Mouse (Mus musculus): ENCODE results near the gene Idi2. TPM values are rescaled to one million over a fixed set of nuclear protein-coding genes. Genes with fewer than 3 reads are reported as not detected.
"Not testable (repeated sequence)": the region's sequence is repeated elsewhere in the genome, so short reads cannot be mapped to it uniquely, and the experiment has no call there.

Idi2 gene
- polyA plus RNA-seq, 1 experiment from 2014 or later = not detected

DNA sequence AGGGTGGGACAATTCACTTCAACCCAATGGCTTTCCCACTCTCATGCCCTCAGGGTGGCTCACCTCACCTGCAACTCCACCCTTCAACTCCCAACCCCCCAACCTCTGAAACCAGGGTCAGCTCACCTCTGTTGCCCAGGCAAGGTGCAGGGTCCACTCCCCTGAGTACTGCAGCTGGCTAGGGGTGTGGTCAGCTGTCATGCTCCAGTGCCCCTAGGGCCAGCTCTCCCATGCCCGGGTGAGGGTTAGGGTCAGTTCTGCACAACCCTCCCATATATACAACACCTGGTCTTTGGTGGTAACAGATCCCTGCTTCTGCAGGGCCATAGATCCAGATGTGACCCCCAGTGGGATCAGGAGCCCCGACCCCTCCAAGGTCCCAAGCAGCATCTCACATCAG lies 2.5 kb downstream of the Idi2 start:
- not testable (repeated sequence) for H3K27ac ChIP-seq (ENCODE audit: low read length); H3K9ac ChIP-seq (replicated peaks; ENCODE audit: low read depth, low read length); H3K36me3 ChIP-seq (ENCODE audit: control insufficient read depth, insufficient read depth, low read length); H3K27me3 ChIP-seq (ENCODE audit: control insufficient read depth, insufficient read depth, low read length); ATAC-seq (ENCODE audit: insufficient number of reproducible peaks, insufficient read depth, low FRiP score, low read depth); H3K4me1 ChIP-seq (ENCODE audit: control insufficient read depth, insufficient read depth, low read length); H3K9me3 ChIP-seq (ENCODE audit: control insufficient read depth, low read depth, low read length); H3K4me3 ChIP-seq (ENCODE audit: low read depth, low read length); H3K4me2 ChIP-seq (replicated peaks; ENCODE audit: low read depth, low read length)
- WGBS = 74% methylated on average over 1 of the region's 2 CpGs

DNA sequence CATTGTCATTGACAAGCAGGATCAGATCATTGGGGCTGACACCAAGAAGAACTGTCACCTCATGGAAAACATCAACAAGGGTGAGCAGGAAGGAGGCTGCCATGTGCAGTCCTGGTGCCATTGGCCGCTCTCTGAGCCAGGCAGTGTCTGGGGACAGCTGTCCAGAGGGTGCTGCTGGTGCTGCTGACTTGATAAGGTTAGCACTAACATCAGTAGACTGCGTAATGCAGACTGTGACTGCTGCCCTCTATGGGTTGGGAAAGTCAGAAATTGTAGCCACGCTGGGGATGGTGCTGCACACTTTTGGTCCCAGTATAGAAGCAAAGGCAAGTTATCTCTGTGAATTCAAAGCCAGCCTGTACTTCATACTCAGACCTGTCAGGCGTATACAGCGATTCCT lies 4.2 kb downstream of the Idi2 start:
- 0 out of 2 replicates have a peak, but pooled peaks have one; percentile 28 for ATAC-seq (ENCODE audit: insufficient number of reproducible peaks, insufficient read depth, low FRiP score, low read depth)

DNA sequence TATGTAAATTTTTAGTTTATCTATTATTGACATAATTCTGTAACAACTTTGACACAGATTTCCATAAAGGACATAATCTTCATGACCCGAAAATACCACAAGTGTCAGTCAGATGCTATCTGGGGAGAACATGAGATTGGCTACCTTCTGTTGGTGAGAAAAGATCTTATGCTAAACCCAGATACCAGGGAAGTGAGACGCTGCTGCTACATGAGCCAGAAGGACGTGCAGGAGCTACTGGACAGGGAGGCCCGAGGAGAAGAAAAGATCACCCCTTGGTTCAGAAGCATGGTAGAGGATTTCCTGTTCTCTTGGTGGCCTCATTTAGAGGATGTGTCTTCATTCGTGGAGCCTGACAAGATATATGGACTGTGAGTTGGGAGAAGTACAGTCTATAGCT lies 6.4 kb downstream of the Idi2 start:
- ATAC-seq (ENCODE audit: insufficient number of reproducible peaks, insufficient read depth, low FRiP score, low read depth); H3K4me2 ChIP-seq (replicated peaks; ENCODE audit: low read depth, low read length); H3K9ac ChIP-seq (replicated peaks; ENCODE audit: low read depth, low read length); H3K27me3 ChIP-seq (ENCODE audit: control insufficient read depth, insufficient read depth, low read length); H3K27ac ChIP-seq (ENCODE audit: low read length); H3K9me3 ChIP-seq (ENCODE audit: control insufficient read depth, low read depth, low read length); H3K4me1 ChIP-seq (ENCODE audit: control insufficient read depth, insufficient read depth, low read length); H3K4me3 ChIP-seq (ENCODE audit: low read depth, low read length); H3K36me3 ChIP-seq (ENCODE audit: control insufficient read depth, insufficient read depth, low read length): not testable (repeated sequence)
- WGBS = 50% methylated on average over 1 of the region's 5 CpGs

More for the DNA sequence above, 4.2 kb downstream of the Idi2 start:
- not testable (repeated sequence) for H3K27me3 ChIP-seq (ENCODE audit: control insufficient read depth, insufficient read depth, low read length); H3K9me3 ChIP-seq (ENCODE audit: control insufficient read depth, low read depth, low read length); H3K27ac ChIP-seq (ENCODE audit: low read length); H3K9ac ChIP-seq (replicated peaks; ENCODE audit: low read depth, low read length); H3K4me2 ChIP-seq (replicated peaks; ENCODE audit: low read depth, low read length); H3K4me3 ChIP-seq (ENCODE audit: low read depth, low read length); H3K4me1 ChIP-seq (ENCODE audit: control insufficient read depth, insufficient read depth, low read length); H3K36me3 ChIP-seq (ENCODE audit: control insufficient read depth, insufficient read depth, low read length)
- WGBS = no CpG with 5 or more reads among the region's 5 CpGs

DNA sequence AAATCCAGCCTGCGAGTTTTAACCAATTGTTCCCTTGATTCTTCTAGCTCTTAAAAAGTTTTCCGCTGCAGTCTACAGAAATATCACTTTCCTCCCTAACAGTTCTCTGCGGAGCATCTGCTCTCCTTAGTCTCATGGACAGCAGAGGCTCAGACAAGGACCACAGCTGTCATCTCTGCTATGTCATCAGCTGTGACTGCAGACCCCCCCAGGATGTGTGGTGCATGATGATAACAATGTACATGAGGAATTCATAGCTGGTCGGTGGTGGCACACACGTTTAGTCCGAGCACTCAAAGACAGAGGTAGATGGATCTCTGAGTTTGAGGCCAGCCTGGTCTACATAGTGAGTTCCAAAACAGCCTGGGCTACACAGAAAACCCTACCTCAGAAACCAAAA lies 6.9 kb downstream of the Idi2 start:
- H3K9me3 ChIP-seq (ENCODE audit: control insufficient read depth, low read depth, low read length); H3K27ac ChIP-seq (ENCODE audit: low read length); H3K4me2 ChIP-seq (replicated peaks; ENCODE audit: low read depth, low read length); H3K36me3 ChIP-seq (ENCODE audit: control insufficient read depth, insufficient read depth, low read length); ATAC-seq (ENCODE audit: insufficient number of reproducible peaks, insufficient read depth, low FRiP score, low read depth); H3K4me3 ChIP-seq (ENCODE audit: low read depth, low read length); H3K4me1 ChIP-seq (ENCODE audit: control insufficient read depth, insufficient read depth, low read length); H3K27me3 ChIP-seq (ENCODE audit: control insufficient read depth, insufficient read depth, low read length); H3K9ac ChIP-seq (replicated peaks; ENCODE audit: low read depth, low read length): not testable (repeated sequence)
- 92% methylated on average over 5 of the region's 6 CpGs for WGBS

DNA sequence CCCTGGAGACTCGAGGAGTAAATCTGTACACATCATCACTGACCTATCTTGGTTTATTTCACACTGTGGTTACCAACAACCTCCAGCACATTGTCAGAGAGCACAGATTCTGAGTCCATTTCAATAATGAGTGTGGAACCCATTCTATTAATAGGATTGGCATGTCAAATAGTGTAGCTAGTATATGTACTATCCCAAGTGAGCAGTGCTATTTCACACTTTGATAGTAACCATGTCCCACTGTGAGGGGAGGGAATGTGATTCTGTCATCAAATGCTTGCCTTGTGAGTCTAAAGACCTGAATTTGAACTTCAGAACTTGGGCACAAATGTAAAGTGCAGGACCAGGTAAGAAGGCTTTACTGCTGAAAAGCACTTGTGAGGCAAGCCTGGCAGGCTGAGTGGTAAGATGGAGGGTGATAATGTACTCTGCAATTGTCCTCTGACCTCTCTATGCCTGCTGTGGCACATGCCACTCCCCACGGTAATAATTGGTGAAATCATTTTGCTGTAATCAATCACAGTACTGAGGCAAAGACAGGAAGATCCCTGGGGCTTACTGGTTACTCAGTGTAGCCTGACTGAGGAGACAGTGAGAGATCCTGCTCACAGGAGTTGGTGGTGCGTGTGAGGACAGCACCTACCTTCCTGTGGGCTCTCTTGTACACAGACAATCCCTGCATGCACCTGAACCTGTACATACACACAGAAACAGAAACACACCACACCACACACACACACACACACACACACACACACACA lies 8.6 kb downstream of the Idi2 start:
- not testable (repeated sequence) for ATAC-seq (ENCODE audit: insufficient number of reproducible peaks, insufficient read depth, low FRiP score, low read depth); H3K4me3 ChIP-seq (ENCODE audit: low read depth, low read length); H3K27me3 ChIP-seq (ENCODE audit: control insufficient read depth, insufficient read depth, low read length); H3K27ac ChIP-seq (ENCODE audit: low read length); H3K9ac ChIP-seq (replicated peaks; ENCODE audit: low read depth, low read length); H3K9me3 ChIP-seq (ENCODE audit: control insufficient read depth, low read depth, low read length); H3K4me1 ChIP-seq (ENCODE audit: control insufficient read depth, insufficient read depth, low read length); H3K36me3 ChIP-seq (ENCODE audit: control insufficient read depth, insufficient read depth, low read length); H3K4me2 ChIP-seq (replicated peaks; ENCODE audit: low read depth, low read length)
- 55% methylated on average over 3 of the region's 3 CpGs for WGBS

DNA sequence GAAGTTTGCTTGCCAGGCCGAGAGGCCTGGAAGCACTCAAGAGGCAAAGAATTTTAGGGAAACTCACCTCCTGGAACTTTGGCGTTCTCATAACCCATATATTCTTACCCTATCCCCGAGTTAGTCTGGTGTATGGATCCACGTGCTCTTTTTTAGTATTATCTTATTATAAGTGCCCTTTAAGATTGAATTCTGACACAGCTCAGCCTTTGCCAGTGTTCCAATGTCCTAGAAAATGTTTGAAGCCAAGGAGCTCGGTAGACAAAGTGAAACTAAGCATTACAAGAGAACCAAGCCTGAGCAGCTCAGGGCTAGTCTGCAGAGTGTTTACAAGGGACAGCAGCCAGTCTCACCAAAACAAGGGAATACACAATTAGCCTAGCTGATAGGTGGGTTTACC lies 9.6 kb downstream of the Idi2 start:
- not testable (repeated sequence) for H3K36me3 ChIP-seq (ENCODE audit: control insufficient read depth, insufficient read depth, low read length); H3K4me1 ChIP-seq (ENCODE audit: control insufficient read depth, insufficient read depth, low read length); ATAC-seq (ENCODE audit: insufficient number of reproducible peaks, insufficient read depth, low FRiP score, low read depth); H3K4me2 ChIP-seq (replicated peaks; ENCODE audit: low read depth, low read length); H3K4me3 ChIP-seq (ENCODE audit: low read depth, low read length); H3K9me3 ChIP-seq (ENCODE audit: control insufficient read depth, low read depth, low read length); H3K27ac ChIP-seq (ENCODE audit: low read length); H3K27me3 ChIP-seq (ENCODE audit: control insufficient read depth, insufficient read depth, low read length); H3K9ac ChIP-seq (replicated peaks; ENCODE audit: low read depth, low read length)
- WGBS = 38% methylated on average over 5 of the region's 5 CpGs

DNA sequence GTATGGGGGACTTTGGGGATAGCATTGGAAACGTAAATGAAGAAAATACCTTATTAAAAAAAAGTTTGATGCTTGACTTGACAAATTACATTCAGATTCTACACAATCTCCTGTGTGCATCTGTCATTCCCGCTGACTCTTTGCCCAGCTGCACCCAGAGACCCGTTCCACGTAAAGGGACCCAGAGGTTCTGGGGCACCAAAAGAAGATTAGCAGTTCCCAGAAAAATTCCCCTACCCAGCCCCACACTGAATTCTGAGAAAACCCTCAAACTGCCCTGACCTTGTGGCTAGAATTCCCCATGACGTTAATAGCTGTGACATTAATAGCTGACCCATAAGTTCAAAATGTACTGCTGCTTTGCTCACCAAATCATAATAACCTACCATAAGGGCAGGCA lies 12.6 kb downstream of the Idi2 start:
- H3K27me3 ChIP-seq (ENCODE audit: control insufficient read depth, insufficient read depth, low read length) = no peaks in the 10 kb centered on the region
- H3K4me3 ChIP-seq (ENCODE audit: low read depth, low read length) = no peak overlapping the region
- peaks cover 9% of the 10 kb centered on the region for H3K36me3 ChIP-seq (ENCODE audit: control insufficient read depth, insufficient read depth, low read length)
- H3K4me1 ChIP-seq (ENCODE audit: control insufficient read depth, insufficient read depth, low read length) = no peaks in the 10 kb centered on the region
- H3K4me2 ChIP-seq (replicated peaks; ENCODE audit: low read depth, low read length) = no peak overlapping the region
- H3K27ac ChIP-seq (ENCODE audit: low read length) = no peak overlapping the region
- no peaks in the 10 kb centered on the region for H3K9me3 ChIP-seq (ENCODE audit: control insufficient read depth, low read depth, low read length)
- WGBS = 94% methylated on average over 5 of the region's 5 CpGs
- ATAC-seq (ENCODE audit: insufficient number of reproducible peaks, insufficient read depth, low FRiP score, low read depth) = no peak
- H3K9ac ChIP-seq (replicated peaks; ENCODE audit: low read depth, low read length) = no peak overlapping the region

DNA sequence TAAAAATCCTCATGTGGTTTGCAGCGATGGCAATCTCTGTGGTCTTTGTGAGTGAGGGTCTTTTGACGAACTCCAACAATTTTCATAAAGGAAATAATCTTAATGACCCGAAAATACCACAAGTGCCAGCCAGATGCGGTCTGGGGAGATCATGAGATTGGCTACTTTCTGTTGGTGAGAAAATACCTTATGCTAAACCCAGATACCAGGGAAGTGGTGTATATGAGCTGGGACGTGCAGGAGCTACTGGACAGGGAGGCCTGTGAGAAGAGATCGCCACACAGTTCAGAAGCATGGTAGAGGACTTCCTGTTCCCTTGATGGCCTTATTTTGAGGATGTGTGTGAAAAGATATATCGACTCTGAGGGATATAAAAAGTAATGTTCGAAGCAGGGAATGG lies 15.1 kb downstream of the Idi2 start:
- no peak for ATAC-seq (ENCODE audit: insufficient number of reproducible peaks, insufficient read depth, low FRiP score, low read depth)
- WGBS = 95% methylated on average over 8 of the region's 8 CpGs
- H3K27ac ChIP-seq (ENCODE audit: low read length) = no peak overlapping the region

DNA sequence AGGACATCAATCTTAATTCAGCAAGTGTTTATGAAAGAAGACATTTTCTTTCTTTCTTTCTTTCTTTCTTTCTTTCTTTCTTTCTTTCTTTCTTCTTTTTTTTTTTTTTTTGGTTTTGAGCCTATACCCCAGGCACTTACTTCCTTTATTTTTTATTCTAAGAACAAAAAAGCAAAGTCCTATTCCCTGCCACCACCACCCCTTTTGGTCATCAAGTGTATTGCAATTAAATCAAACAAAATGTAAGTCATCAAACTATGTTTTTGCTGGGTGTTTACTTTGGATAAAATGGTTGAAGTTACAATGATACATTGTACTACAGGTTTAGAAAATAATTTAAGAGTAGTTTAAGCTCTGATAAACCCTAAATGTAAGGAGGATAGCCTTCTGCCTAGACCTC lies 19.7 kb downstream of the Idi2 start:
- Histone ChIP-seq H3K4me3 (ENCODE audit: low read depth, low read length) (no peak overlapping the region), H3K27me3 (ENCODE audit: control insufficient read depth, insufficient read depth, low read length) (no peaks in the 10 kb centered on the region), H3K9ac (replicated peaks; ENCODE audit: low read depth, low read length) (no peak overlapping the region), H3K9me3 (ENCODE audit: control insufficient read depth, low read depth, low read length) (no peaks in the 10 kb centered on the region), H3K27ac (ENCODE audit: low read length) (no peak overlapping the region), H3K36me3 (ENCODE audit: control insufficient read depth, insufficient read depth, low read length) (peaks cover 66% of the 10 kb centered on the region), H3K4me1 (ENCODE audit: control insufficient read depth, insufficient read depth, low read length) (no peaks in the 10 kb centered on the region), H3K4me2 (replicated peaks; ENCODE audit: low read depth, low read length) (no peak overlapping the region)
- ATAC-seq (ENCODE audit: insufficient number of reproducible peaks, insufficient read depth, low FRiP score, low read depth) = no peak

More for the DNA sequence above, 15.1 kb downstream of the Idi2 start:
- no peak overlapping the region for H3K9ac ChIP-seq (replicated peaks; ENCODE audit: low read depth, low read length)
- no peak overlapping the region for H3K4me3 ChIP-seq (ENCODE audit: low read depth, low read length)
- no peak overlapping the region for H3K4me2 ChIP-seq (replicated peaks; ENCODE audit: low read depth, low read length)
- no peaks in the 10 kb centered on the region for H3K9me3 ChIP-seq (ENCODE audit: control insufficient read depth, low read depth, low read length)
- H3K4me1 ChIP-seq (ENCODE audit: control insufficient read depth, insufficient read depth, low read length) = no peaks in the 10 kb centered on the region
- no peaks in the 10 kb centered on the region for H3K27me3 ChIP-seq (ENCODE audit: control insufficient read depth, insufficient read depth, low read length)
- peaks cover 22% of the 10 kb centered on the region for H3K36me3 ChIP-seq (ENCODE audit: control insufficient read depth, insufficient read depth, low read length)

Measured in stomach, embryonic 14.5 days (tissue).